Mouse (Mus musculus): Measurements from ENCODE around the gene Fchsd2.

Gene Fchsd2

DNA sequence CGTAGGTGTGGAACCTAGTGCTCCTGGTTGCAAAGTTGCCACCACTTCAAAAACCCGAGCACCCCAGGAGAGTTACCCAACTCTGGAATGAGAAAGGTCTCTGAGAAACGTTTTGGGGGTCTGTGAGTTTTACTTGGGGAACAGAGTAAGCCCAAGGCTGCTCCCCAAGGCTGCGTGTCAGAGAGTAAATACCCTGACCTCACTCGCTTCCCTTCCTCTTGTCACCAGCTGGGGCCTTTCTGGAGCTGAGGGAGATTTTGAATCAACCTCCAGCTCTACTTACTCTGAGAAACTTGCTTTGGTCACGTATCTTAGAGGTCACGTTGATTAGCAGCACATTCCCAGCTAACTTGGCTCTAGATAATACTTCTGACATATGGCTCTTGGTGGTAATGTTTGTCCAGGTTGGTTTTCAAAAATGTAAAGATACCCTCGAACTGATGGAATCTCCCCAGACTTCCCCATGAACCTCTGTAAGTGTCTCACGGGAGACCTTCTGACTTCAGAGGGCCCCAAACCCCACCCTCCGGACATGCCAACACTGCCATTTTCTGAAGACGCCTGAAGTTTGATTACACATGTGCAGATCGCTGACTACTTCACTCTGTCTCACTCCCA lies 20.4 kb upstream of the Fchsd2 start:
- no peak for DNase-seq

DNA sequence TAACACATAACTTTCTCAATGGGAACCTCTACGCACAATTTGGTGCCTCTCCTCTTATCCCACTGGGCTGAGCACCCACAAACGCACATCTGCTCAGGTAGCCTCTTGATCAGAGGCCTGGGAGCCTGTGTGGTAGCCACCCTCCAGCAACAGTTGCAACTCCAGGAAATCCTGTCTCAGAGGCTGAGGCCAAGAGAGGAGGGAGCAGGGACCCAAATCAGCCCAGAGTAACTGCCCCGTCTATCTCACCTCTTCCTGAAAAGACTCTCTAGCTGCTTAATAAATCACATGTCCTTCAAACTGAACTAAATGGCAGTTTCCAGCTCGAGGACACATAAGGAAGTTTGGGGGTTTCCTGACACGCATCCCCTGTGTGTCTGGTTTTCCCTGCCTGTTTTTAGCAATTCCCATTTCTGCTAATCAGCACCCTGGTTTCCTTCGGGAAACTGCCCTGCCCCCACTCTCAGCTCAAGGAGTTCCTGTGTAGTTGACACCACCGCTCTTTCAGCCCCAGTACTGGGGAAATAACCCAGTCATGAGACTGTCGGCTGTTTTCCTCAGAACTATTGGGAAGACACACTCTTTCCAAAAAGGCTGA lies 18.4 kb upstream of the Fchsd2 start:
- DNase-seq: peak; percentile 54

DNA sequence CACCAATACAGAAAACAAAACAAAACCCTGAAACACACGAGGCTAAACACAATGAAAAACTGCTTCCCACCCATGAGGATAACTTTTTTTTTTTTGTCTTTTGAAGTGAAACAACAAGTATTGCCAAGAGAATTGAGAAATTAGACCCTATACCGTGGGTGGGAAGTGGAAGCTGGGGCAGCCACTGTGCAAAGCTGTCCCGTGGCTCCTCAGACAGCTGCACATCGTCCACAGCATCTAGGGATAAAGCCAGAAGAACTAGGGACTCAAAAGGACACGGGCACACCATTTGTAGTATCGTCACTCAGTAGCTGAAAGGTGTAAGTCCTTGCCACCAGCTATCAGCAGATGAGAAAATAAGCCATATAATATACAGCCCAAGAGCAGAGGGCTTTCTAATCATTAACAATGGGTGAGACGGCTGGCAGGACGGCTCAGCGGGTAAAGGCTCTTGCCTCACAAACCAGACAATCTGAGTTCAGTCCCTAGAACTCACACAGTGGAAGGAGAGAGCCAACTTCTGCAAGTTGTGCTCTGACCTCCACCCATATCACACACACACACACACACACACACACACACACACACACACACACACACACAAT lies 9.0 kb upstream of the Fchsd2 start:
- no peak for DNase-seq

DNA sequence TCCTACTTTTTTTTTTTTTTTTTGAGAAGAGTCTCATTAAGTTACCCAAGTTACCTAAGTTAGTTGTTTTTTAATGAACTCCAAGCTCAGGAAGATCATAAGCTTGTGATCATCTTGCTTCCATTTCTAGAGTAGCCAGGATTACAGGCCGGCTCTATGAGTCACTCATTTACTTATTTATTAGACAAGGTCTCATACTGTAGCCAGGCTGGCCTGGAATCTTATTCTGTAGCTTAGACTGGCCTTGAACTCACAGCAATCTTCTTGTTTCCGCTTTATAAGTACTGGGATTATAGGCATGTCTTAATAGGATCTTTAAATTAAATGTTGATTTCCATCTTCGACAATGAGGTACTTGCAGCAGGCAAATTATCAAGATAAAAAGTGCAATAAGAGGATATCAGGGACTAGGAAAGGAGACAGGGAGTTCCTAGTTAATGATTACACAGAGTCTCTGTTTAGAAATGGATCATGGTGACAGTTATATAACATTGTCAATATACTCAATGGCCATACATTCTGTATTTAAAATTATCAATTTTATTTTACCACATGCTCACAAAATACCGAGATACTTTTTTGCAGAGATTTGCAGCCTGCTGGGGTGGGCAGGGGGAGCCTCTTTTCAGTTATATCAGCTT lies 7.7 kb upstream of the Fchsd2 start:
- no peak for DNase-seq

DNA sequence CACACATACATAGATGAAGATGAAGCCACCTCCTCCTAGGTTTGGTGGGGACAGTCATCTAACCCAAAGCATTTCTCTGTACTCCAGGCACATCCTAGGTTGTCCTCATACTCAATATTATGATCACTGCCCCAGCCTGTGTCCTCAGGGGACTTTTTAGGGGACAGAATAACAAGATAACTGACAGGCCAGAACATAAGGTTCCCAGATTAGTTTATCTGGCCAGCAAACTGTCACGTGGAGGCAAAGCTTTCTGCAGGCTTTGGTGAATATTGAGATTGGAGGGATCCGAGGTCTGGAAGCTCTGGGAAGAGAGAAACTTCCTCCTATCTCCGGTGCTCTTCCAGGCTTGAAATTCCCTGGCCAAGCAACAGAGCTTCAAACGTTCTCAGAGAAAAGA lies 6.9 kb upstream of the Fchsd2 start:
- DNase-seq: no peak

DNA sequence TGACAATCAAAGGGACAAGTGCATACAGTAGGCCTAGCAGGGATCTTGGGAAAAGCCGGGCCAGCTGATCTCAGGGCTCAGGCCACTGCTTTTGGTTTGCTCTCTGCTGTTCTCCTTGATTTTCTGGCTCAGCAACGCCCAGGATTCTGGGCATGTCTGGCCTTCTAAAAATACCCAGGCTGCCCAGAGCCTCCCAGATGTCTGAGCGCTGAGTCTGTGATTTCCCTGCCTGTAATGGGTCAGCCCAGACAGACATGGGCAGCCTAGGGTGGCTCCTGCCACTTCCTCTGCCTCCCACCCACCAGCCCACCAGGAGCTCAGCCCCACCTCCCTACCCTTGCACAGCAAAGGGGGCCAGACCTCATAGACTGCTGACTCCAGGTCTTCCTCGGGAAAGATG lies 4.0 kb upstream of the Fchsd2 start:
- no peak for DNase-seq

DNA sequence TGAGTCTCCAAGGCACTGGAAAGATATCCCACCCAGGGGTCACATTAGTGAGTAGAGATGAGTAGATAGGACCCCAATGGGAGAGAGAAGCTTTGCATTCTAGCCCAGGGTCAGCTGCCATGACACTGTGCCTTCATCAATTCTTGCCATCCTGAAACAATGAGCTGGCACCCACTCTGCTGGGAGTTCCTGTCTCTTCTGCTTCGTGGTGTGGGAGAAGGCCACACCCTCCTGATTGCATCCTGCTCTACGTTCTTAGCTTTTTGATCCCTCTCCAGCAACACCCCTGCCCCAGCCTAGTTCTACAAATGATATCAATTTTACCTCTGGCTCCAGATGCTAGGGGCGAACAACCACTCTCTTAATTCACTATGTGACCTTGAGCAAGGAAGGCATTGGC lies 3.4 kb upstream of the Fchsd2 start:
- no peak for DNase-seq

DNA sequence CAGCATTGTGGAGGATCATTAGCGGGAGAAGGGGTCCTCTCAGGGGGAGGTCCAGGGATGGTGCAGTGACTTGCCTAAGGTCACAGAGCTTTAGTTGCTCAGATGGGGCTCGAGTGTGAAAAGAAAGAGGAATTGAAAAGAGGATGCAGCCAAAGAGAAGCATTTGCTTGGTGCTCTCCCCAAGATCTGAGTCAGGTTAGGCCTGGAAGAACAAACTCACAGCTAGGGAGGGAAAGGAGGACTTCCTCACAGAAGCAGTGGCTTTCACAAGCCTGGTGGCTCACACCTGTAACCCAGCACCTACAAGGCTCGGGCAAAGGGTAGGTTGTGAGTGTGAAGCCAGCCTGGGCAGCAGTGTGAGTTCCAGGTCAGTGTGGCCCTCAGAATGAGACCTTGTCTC lies 568 bp downstream of the Fchsd2 start:
- DNase-seq: no peak

DNA sequence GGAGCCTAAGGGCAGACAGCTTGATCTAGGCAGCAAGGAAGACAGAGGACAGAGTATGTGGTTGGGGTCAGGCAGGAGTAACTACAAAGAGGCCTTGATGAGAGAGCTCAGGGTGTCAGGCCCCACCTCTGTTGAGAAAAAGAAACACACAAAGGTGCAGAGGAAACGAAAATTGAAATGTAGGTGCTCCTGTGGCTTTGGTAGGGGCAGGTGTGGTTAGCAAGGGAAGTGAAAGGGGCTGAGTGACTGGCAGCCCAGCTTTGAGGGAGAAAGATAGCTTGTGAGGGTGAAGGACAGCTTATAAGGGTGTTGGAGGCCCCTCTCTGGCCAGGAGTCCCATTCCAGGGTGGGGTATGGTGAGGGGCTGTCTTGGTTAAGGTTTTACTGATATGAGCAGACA lies 2.1 kb downstream of the Fchsd2 start:
- no peak for DNase-seq

DNA sequence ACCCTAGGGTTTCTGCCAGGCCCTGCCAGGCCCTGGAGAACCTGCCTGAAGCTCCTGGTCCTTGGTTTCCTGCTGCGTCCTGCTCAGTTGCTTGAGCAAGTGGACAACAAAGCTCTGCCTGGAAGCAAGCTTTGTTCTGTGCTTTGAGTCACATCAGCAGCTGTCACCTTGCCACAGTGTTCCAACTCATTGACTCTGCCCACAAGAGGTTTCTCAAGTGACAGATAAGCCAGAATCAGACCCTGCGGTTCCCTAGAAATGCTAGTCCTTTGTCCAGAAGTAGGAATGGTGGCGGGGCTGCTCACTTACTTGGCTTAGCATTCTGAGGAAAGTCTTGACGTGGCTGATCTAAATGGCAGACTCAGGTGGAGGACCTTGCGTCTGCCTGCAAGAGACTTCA lies 2.9 kb downstream of the Fchsd2 start:
- no peak for DNase-seq

DNA sequence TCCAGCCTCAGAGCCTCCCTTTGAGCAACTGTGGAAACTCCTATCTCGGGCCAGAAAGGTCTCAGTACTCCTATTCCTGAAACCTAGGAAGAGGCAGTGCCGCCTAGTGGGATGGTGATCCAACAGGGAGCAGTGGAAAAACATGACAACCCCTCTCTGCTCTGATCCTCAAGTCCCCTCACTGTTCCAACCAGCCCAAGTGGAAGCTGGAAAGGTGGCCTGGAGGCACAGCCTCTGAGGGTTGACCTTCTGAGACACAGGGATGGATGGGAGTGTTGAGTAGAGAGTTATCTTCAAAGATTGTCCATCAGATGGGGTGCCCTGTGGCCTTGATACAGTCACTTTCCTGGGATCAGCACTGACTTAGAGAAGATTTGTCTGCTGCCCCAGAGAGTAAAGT lies 3.9 kb downstream of the Fchsd2 start:
- no peak for DNase-seq

DNA sequence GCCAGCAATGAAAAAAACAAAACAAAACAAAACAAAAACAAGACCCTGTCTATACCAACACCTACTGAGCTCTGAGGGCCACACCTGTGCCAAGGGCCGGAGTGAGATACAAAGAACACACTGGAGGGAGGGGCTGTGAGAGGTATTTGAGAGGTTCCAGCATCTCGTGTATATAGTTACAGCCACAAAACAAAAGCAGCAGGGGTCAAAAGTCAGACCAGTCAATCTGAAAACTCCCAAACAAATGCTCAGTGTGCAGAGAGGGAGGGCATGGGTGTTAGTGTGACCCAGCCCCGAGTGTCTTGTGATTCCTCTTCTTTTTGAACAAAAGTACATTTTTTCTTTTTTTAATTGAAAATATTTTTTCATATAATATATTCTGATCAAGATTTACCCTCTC lies 4.4 kb downstream of the Fchsd2 start:
- DNase-seq: no peak

DNA sequence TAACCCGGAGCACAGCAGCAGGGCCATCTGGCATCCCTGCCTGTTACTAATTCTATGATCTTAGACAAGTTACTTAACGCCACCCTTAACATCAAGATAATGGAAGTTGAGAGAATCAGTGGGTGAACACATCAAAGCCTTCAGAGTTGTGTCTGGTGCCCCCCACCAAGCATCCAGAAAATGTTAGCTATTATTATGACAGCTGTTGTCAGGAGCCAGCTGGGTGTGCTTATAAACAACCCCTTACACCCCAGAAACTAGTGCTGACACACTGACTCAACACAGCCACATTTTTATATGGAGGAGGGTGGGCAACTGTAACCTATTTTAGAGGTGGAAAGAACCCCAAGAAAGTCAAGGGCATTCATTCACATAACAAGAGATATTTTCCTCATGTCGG lies 7.3 kb downstream of the Fchsd2 start:
- no peak for DNase-seq

DNA sequence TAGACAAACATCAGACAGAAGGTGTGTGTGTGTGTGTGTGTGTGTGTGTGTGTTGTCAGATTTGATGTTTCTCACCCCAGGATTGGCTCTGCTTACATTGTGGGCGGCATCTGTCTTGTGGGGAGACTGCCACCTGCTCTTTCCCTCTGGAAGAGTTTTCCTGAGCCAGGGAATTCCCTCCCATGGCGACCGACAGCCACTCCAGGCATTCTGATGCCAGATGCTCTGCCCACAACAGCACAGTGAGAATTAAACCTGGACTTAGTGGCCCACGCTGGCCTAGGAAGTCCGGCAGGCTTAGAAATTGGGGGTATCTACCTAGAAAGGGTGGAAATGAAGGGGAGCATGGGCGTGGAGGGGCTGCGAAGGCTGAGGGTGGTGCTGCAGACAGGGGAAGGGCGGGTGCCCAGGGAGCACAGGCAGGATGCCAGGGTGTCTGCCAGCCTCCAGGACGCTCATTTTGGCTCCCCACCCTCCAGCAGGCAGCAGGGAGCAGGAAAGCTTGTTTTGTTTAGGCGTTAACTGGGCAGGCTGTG lies 8.6 kb downstream of the Fchsd2 start:
- DNase-seq: no peak

DNA sequence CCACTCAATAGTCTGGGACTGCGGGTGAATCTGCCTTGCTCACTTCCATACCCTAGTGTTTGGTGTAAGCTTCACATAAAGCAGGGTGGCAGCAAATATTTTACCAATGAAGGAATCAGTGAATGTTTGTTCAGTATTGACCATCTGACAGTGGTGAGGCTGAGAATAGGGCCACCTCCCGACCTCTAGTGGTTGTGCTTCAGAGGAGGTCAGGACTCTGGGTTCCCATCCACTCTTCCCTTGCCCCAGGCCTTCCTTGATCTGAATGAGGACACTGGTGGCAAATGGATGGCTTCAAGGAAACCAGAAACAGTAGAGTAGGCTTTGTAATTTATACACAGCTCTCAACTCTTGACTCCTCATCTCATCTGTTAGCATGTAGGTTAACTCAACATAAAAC lies 14.0 kb downstream of the Fchsd2 start:
- no peak for DNase-seq

DNA sequence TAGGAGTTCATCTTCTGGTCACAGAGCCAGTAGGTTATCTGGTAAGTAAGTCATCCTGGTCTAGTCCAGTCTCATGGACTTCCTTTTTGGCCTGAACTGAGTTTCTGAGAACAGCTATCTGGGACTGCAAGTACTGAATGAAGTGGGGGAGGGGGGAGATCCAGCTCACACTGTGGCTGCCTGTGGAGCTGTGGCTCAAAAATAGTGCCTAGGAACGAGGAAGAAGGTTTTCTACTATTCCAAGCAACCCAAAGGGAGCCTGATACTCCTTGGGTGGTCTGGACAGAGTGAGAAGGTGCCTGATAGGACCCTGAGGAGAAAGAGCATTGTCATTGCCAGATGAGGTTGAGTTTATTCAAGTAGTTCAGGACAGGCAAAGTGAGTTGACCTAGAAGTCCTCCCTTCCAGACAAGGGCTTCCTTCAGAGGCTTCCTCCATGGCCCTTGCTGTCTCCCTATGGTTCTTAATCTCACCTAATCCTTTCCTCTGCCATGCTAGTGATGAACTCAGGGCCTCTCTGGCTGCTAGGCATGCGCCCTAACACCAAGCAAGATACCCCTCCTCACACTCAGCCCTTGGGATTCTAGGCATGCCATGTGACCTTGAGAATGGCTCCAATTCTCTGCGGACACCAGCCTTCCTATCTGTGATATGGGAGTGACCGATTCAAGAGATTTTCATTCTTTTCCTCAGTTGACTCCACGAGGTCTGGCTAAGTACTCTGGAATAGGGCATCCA lies 14.6 kb downstream of the Fchsd2 start:
- no peak for DNase-seq

DNA sequence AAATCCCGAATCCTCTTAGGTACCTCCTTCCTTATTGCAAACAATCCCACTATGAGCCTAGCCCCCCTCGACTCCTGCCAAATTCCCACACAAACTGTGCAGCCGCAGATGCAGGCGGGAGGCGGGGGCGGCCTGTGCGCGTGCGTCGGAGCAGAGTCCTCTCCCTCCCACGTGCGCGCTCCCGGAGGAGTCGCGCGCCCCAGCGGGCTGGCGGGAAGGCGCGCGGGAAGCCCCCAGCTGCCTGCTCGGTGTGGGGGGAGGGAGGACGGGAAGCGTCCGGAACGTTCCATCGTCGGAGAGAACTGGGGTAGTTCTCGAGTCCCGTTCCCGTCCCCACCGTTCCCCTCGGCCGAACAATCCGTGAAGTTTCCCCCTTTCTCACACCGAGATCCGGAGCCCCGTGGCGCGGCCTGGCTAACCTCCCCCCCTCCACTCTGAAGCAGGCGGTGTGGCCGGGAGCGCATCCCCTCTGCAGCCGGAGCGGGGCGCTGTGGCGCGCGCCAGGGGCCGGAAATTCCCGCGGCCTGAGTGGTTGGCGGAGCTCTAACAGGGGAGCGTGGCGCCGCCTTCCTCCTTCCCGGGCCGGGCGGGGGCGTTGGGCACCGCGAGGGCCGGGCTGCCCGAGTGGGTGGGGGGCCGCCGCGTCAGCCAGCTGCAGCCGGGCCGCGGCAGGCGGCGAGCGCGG lies 15.4 kb downstream of the Fchsd2 start:
- peak; percentile 97 for DNase-seq

DNA sequence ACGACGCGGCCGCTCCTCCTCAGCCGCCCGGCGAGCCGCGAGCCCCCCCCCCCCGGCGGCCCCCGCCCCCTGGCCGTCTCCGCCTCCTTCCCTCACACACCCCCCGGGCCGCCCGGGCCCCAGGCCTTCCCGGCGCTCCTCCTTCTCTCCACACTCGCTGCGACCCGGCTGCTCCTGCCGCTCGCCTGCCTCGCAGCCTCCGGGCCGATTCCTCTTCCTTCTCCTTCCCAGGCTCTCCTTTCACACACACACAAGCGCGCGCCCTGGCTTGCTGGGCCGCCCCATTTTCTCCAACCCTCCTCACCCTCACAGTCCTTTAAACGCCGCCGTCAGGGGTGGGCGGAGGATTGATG lies 16.0 kb downstream of the Fchsd2 start:
- no peak for DNase-seq

DNA sequence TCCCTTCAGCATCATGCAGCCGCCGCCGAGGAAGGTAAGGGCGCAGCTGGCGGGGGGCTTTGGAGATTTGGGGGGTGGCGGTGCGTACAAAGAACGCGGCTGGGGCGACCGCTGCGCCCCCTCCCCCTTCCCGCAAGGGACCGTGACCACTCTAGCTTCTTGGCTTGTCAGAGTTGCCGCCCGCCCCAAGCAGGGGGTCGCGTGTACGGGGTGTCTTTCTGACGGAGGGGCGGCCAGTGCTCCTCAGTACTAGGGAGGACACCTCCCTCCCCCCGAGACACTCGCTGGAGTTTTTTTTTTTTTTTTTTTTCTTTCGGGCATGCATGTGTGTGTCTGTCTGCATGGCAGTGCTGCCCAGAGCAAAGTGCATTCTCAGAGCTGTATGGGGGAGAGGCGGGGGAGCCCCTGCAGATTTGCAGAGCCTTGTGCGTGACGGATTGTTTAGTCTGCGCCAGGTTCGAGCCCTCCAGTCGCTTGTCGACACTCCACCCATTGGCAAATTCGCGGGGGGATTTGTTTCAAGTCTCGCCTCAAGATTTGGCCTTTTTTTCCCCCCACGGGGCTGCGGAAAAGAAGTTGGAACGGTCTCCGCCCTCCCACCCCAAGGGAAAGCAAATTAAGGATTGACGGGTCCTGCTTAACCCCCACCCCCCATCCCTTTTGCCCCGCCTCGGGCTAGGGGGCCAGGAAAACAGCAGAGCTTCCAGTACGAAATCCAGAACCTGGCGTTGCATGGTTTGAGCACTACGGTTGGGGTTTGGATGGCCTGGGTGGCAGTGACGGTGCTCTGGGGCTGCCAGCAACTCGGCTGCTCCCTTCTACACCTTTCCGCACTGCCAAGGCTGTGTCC lies 16.6 kb downstream of the Fchsd2 start:
- DNase-seq: peak; percentile 41

DNA sequence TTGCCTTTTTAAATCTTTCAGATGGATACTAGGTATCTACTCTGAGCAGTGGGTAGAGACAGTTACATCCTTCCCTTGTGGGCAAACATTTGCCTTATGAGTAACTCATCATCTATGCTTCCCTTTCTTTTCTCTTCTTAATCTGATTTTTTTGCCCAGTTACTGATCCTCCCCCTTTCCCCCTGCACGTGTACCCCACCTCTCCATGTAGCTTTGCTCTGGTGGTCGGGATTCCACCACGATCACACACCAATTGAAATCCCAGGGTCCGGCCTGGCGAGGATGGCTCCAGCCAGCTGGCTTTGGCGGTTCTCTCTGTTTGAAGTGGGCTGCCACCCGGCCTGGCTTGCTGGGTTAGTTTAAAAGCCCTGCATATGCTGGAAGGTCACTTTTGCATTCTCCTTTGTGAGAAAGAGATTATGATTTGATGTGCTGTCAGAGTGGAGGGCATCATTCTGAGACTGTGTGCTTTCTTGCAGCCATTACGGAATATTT lies 17.2 kb downstream of the Fchsd2 start:
- DNase-seq: no peak

DNA sequence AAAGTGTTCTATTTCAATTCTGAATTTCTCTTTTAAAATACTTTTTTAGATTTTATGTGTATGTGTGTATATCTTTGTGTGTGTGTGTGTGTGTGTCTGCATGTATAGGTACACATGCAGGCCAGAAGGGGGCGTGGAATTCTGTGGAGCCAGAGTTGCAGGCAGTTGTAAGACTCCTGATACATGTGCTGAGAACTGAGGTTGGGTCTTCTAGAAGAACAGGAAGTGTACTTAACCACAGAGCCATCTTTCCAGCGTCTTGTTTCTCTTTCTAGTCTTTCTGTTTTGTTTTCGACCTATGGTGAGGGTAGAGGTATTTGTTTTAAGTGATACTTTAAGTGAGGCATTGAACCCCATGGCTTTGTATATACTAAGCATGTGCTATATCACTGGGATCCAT lies 20.7 kb downstream of the Fchsd2 start:
- no peak for DNase-seq

DNA sequence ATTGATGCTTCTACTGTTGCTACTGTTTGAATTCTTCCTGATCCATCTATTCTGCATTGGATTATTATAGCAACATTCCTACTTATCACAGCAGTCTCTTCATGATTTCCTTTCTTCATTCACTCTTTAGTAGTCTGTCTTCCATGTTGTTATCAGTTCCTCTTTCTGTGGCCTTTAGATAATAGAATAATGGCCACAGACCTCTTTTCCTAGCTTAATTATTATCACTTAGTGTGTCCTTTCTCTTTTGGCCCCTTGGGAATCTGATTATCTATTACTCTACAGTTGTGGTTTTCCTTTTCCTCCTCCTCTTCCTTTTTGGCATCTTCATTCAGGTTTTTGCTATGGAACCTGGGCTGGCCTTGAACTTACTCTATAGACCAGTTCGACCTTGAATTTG lies 21.7 kb downstream of the Fchsd2 start:
- no peak for DNase-seq

Data from kidney, adult 11 months (tissue).